ENCODE assay signal across 15 mouse cellular contexts in genomic region chr4:65545582-65545981, GRCm38 (mm10).
"Had no signal": no experiment of that assay in that cellular context is flagged by ENCODE, and none has a peak within 500 bp of the region (broad histone marks: within the 10 kb centered on the region; RNA-seq: fewer than 3 reads in every experiment).

No protein-coding gene starts in this region.

- H3K4me1 ChIP-seq: lung, embryonic 15.5 days; megakaryocyte, embryonic 14.5 days; midbrain, embryonic 13.5 days; midbrain, embryonic 15.5 days; neural tube, embryonic 12.5 days; stomach, embryonic 15.5 days had no signal

- ATAC-seq: lung, postnatal 0 days; midbrain, embryonic 13.5 days; midbrain, embryonic 15.5 days had no signal

- DNase-seq: lung, adult 2 months; lung, postnatal 14 days; lung, postnatal 36 days; right cerebral cortex, postnatal 14 days; thymus, adult 2 months; thymus, postnatal 36 days had no signal

- H3K27ac ChIP-seq: liver, embryonic 14.5 days; lung, embryonic 15.5 days; midbrain, embryonic 13.5 days; midbrain, embryonic 15.5 days; neural tube, embryonic 12.5 days; stomach, embryonic 15.5 days; stomach, postnatal 0 days had no signal

- H3K4me3 ChIP-seq: lung, embryonic 15.5 days; megakaryocyte, embryonic 14.5 days; midbrain, embryonic 13.5 days; midbrain, embryonic 15.5 days; neural tube, embryonic 12.5 days; stomach, embryonic 15.5 days had no signal
